Mouse (Mus musculus) kidney, postnatal 0 days (tissue): Measurements from ENCODE around the gene Ptprg. TPM values are rescaled to one million over a fixed set of nuclear protein-coding genes. Genes with fewer than 3 reads are reported as not detected.

Experiments
- ATAC-seq: fragments of 200-750 bp; cut with Nextera tagmentation; replicated peaks from 2 replicates; pipeline ENCODE4 v1.8.0; 2017; ENCODE audit warnings: low read depth, moderate number of reproducible peaks, moderate TSS enrichment, moderate library complexity; ENCODE audit not compliant: low FRiP score
- DNase-seq: peaks from one replicate; pipeline ENCODE4 v3.0.0-alpha.2; 2016; ENCODE audit warnings: low spot score
- H3K27ac ChIP-seq: fragments of 300-500 bp; sonication (generic); 2 replicates; pipeline ENCODE4 v1.5.1; 2014; ENCODE audit warnings: mild to moderate bottlenecking
- H3K27me3 ChIP-seq: fragments of 300-500 bp; sonication (generic); 2 replicates; pipeline ENCODE4 v1.6.1; 2014; ENCODE audit warnings: low read length, mixed read lengths; ENCODE audit not compliant: insufficient read depth
- H3K36me3 ChIP-seq: fragments of 300-500 bp; sonication (generic); 2 replicates; pipeline ENCODE4 v1.6.1; 2014; ENCODE audit warnings: low read length, mixed read lengths; ENCODE audit not compliant: insufficient read depth
- H3K4me1 ChIP-seq: fragments of 300-500 bp; sonication (generic); replicated peaks from 2 replicates; pipeline ENCODE4 v1.6.1; 2014; ENCODE audit warnings: antibody characterized with exemption, low read length, mixed read lengths; ENCODE audit not compliant: insufficient read depth
- H3K4me2 ChIP-seq: fragments of 300-500 bp; sonication (generic); 2 replicates; pipeline ENCODE4 v1.6.1; 2014; ENCODE audit warnings: mild to moderate bottlenecking, low read length, moderate library complexity, mixed read lengths
- H3K4me3 ChIP-seq: fragments of 300-500 bp; sonication (generic); replicated peaks from 2 replicates; pipeline ENCODE4 v1.5.1; 2014; ENCODE audit warnings: low read depth, low read length
- H3K9ac ChIP-seq: fragments of 300-500 bp; sonication (generic); 2 replicates; pipeline ENCODE4 v1.6.1; 2014; ENCODE audit warnings: low read depth, low read length
- H3K9me3 ChIP-seq: fragments of 300-500 bp; sonication (generic); replicated peaks from 2 replicates; pipeline ENCODE4 v1.6.1; 2016; ENCODE audit warnings: low read length, inconsistent platforms, mixed read lengths
- CTCF ChIP-seq: IDR thresholded peaks from 2 replicates; pipeline ENCODE4 v1.5.1; 2016; ENCODE audit warnings: antibody characterized with exemption, low read depth, mild to moderate bottlenecking, moderate library complexity
- WGBS: fragments of 180-500 bp; shearing (Covaris S2); extraction: QIAGEN DNeasy Blood & Tissue Kit; methylation state at CpG from one replicate; pipeline ENCODE4 v1.1.7; 2014; 5-methylcytosine and 5-hydroxymethylcytosine counted together
- polyA plus RNA-seq: library from polyadenylated mRNA; unstranded; fragments of >200 nt; fragmentation: Nextera tagmentation; extraction: Ambion mirVana; gene quantifications from 2 replicates; pipeline ENCODE4 v1.2.1, GENCODE M21; 2015

The Ptprg gene
- polyA plus RNA-seq, 1 experiment from 2014 or later = 23.5 TPM

GRCm38 (mm10) chr14:12065001-12065400, 511.7 kb downstream of the Ptprg start:
- Histone ChIP-seq H3K4me1 (0 out of 2 replicates have a peak, but pooled peaks cover 6% of the 10 kb centered on the region), H3K9ac (no peak overlapping the region), H3K9me3 (no peaks in the 10 kb centered on the region), H3K4me3 (no peak overlapping the region), H3K36me3 (no peaks in the 10 kb centered on the region), H3K4me2 (no peak overlapping the region), H3K27me3 (no peaks in the 10 kb centered on the region), H3K27ac (no peak overlapping the region)
- DNase-seq (no peak), ATAC-seq (no peak)
- TF ChIP-seq CTCF = no peak
- WGBS = 76% methylated on average over 1 of the region's 1 CpGs

- H3K27ac ChIP-seq = no peak overlapping the region
- H3K36me3 ChIP-seq = no peaks in the 10 kb centered on the region
- no peak for TF ChIP-seq CTCF
- no peak overlapping the region for H3K9ac ChIP-seq
- no peak for ATAC-seq
- WGBS = 74% methylated on average over 2 of the region's 2 CpGs
- H3K4me3 ChIP-seq = no peak overlapping the region
- no peaks in the 10 kb centered on the region for H3K9me3 ChIP-seq
- 0 out of 2 replicates have a peak, but pooled peaks cover under 1% of the 10 kb centered on the region for H3K4me1 ChIP-seq
- no peak overlapping the region for H3K4me2 ChIP-seq
- H3K27me3 ChIP-seq = no peaks in the 10 kb centered on the region
- DNase-seq = no peak
Measured at GRCm38 (mm10) chr14:12065736-12066135, 512.4 kb downstream of the Ptprg start.

- Histone ChIP-seq H3K27me3 (no peaks in the 10 kb centered on the region), H3K4me1 (no peaks in the 10 kb centered on the region), H3K4me2 (no peak overlapping the region), H3K4me3 (no peak overlapping the region), H3K27ac (no peak overlapping the region), H3K36me3 (no peaks in the 10 kb centered on the region), H3K9ac (no peak overlapping the region), H3K9me3 (no peaks in the 10 kb centered on the region)
- no peak for DNase-seq
- ATAC-seq = no peak
- TF ChIP-seq CTCF = no peak
- WGBS = 93% methylated on average over 12 of the region's 12 CpGs
Measured at GRCm38 (mm10) chr14:12069707-12070106, 516.4 kb downstream of the Ptprg start.

GRCm38 (mm10) chr14:12070361-12070760, 517.0 kb downstream of the Ptprg start:
- no peak for DNase-seq
- Histone ChIP-seq H3K4me1 (no peaks in the 10 kb centered on the region; the same call in 1 of the 2 replicates), H3K27me3 (no peaks in the 10 kb centered on the region), H3K4me2 (no peak overlapping the region), H3K27ac (no peak overlapping the region), H3K4me3 (no peak overlapping the region), H3K9me3 (no peaks in the 10 kb centered on the region), H3K36me3 (no peaks in the 10 kb centered on the region), H3K9ac (no peak overlapping the region)
- no peak for TF ChIP-seq CTCF
- WGBS = 58% methylated on average over 1 of the region's 1 CpGs
- no peak for ATAC-seq

GRCm38 (mm10) chr14:12070856-12071465, 517.6 kb downstream of the Ptprg start:
- no peak for ATAC-seq
- no peak overlapping the region for H3K27ac ChIP-seq
- no peaks in the 10 kb centered on the region; the same call in 1 of the 2 replicates for H3K4me1 ChIP-seq
- no peak overlapping the region for H3K9ac ChIP-seq
- no peak for DNase-seq
- no peaks in the 10 kb centered on the region for H3K9me3 ChIP-seq
- TF ChIP-seq CTCF = no peak
- WGBS = 58% methylated on average over 7 of the region's 7 CpGs
- no peak overlapping the region for H3K4me2 ChIP-seq
- H3K36me3 ChIP-seq = no peaks in the 10 kb centered on the region
- H3K27me3 ChIP-seq = no peaks in the 10 kb centered on the region
- H3K4me3 ChIP-seq = no peak overlapping the region

GRCm38 (mm10) chr14:12072026-12072861, 518.9 kb downstream of the Ptprg start:
- ATAC-seq (no peak), DNase-seq (no peak)
- no peak overlapping the region for H3K9ac ChIP-seq
- 61% methylated on average over 7 of the region's 7 CpGs for WGBS
- H3K9me3 ChIP-seq = no peaks in the 10 kb centered on the region
- H3K36me3 ChIP-seq = no peaks in the 10 kb centered on the region
- no peak for TF ChIP-seq CTCF
- H3K4me1 ChIP-seq = no peaks in the 10 kb centered on the region; the same call in 1 of the 2 replicates
- H3K27ac ChIP-seq = peak overlapping the region; percentile 54; the same call in 1 of the 2 replicates
- H3K4me3 ChIP-seq = no peak overlapping the region
- no peak overlapping the region for H3K4me2 ChIP-seq
- no peaks in the 10 kb centered on the region for H3K27me3 ChIP-seq
